Mouse (Mus musculus) heart, adult 2 months (tissue): ENCODE measurements at regions not wholly inside any gene's neighbourhood (a gene's known extent, or its start where the extent isn't known, plus 50 kb on each side); places are given as distances from the start of the nearest gene placed in this dataset.

Source experiments
- DNase-seq, 2 experiments: peaks; one replicate each; pipeline ENCODE4 v3.0.0; 2021
- H3K27ac ChIP-seq: fragments of 200-600 bp; 2 replicates; pipeline ENCODE4 v1.8.1; 2022
- H3K27me3 ChIP-seq: fragments of 200-500 bp; 2 replicates; pipeline ENCODE4 v1.6.1; 2012; ENCODE audit warnings: mild to moderate bottlenecking, low read length, inconsistent platforms, mixed read lengths; ENCODE audit not compliant: control insufficient read depth, insufficient read depth
- H3K36me3 ChIP-seq: fragments of 200-500 bp; 2 replicates; pipeline ENCODE4 v1.6.1; 2012; ENCODE audit warnings: low read length, inconsistent platforms; ENCODE audit not compliant: control insufficient read depth, insufficient read depth
- H3K4me1 ChIP-seq: fragments of 200-500 bp; 2 replicates; pipeline ENCODE4 v1.6.1; 2011; ENCODE audit warnings: low read length; ENCODE audit not compliant: control insufficient read depth, insufficient read depth
- H3K4me3 ChIP-seq: fragments of 200-600 bp; 2 replicates; pipeline ENCODE4 v1.8.1; 2022
- H3K79me2 ChIP-seq: fragments of 200-500 bp; replicated peaks from 2 replicates; pipeline ENCODE4 v1.6.1; 2012; ENCODE audit warnings: mild to moderate bottlenecking, inconsistent platforms, low read length, moderate library complexity, mixed read lengths; ENCODE audit not compliant: control insufficient read depth, insufficient read depth
- H3K9ac ChIP-seq: fragments of 200-500 bp; 2 replicates; pipeline ENCODE4 v1.6.1; 2012; ENCODE audit warnings: low read depth, mild to moderate bottlenecking, control low read depth, inconsistent platforms, low read length, mixed read lengths
- CTCF ChIP-seq: fragments of 200-600 bp; IDR thresholded peaks from 2 replicates; pipeline ENCODE4 v1.8.1; 2022; ENCODE audit warnings: antibody characterized with exemption, mild to moderate bottlenecking, moderate library complexity
- EP300 ChIP-seq: fragments of 200-500 bp; IDR thresholded peaks from 2 replicates; pipeline ENCODE4 v1.6.1; 2011; ENCODE audit warnings: low read depth, low read length, control low read depth; ENCODE audit not compliant: insufficient read depth
- POLR2A ChIP-seq: fragments of 200-500 bp; IDR thresholded peaks from 2 replicates; pipeline ENCODE4 v1.6.1; 2011; ENCODE audit warnings: mild to moderate bottlenecking, low read depth, low read length, control low read depth; ENCODE audit not compliant: insufficient read depth
- WGBS: fragments of 180-500 bp; shearing (Covaris S2); methylation state at CpG from one replicate; pipeline ENCODE4 v1.1.7; 2018; 5-methylcytosine and 5-hydroxymethylcytosine counted together
- intact Hi-C: fragments of 180-260 bp; cut with DNase I; formaldehyde crosslinking; loops from one replicate; pipeline ENCODE4 v1.15.1; 2025

DNA sequence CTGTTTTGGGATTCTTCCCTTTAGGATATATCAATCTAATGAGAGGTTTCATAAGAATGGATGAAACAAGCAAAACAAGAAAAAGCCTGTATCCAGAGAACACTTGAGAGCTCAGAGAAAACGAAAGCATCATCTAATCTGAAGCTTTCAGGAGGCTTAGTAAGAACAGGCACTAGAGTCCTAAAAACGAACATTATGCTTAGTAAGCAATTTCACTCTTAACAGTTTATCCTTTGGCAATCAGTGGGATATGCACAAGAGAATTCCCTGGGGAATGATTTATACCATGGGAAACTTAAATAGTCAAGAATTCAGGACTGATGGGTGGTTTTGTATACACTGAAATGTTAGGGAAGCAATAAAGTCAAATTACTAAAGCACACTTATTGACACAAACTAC lies 521.5 kb upstream of the Clint1 start:
- no peaks in the 10 kb centered on the region for H3K79me2 ChIP-seq
- DNase-seq, result no peak
- no peaks in the 10 kb centered on the region for H3K36me3 ChIP-seq
- 66% methylated on average over 2 of the region's 2 CpGs for WGBS
- H3K4me1 ChIP-seq, result no peaks in the 10 kb centered on the region
- TF ChIP-seq EP300, result no peak
- TF ChIP-seq POLR2A, result no peak
- no peak for TF ChIP-seq CTCF
- no peak overlapping the region for H3K4me3 ChIP-seq
- intact Hi-C loops, result no loop called here
- H3K9ac ChIP-seq, result no peak overlapping the region
- no peak overlapping the region for H3K27ac ChIP-seq
- no peaks in the 10 kb centered on the region for H3K27me3 ChIP-seq

DNA sequence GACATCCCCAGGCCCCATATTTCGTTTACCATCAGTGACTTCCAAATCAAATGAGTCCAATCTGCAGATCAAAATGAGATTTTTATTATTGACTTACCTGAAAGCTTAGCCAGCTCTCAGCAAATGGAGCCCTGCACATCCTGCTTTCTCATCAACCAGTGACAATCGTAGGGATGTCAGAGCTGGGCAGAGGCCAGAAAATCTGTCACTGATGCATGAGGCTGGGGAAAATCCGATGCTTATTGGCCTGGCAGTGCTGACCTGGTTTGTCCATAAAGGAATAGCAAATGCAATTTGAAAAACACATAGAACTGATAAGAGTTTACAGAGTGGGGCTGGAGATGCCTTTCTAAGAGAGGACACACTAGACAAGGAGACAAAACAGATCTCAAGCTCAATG lies 518.1 kb upstream of the Clint1 start:
- intact Hi-C loops, result no loop called here
- 52% methylated on average over 3 of the region's 3 CpGs for WGBS
- Histone ChIP-seq H3K79me2 (no peaks in the 10 kb centered on the region), H3K27ac (no peak overlapping the region), H3K36me3 (no peaks in the 10 kb centered on the region), H3K27me3 (no peaks in the 10 kb centered on the region), H3K9ac (no peak overlapping the region), H3K4me1 (no peaks in the 10 kb centered on the region), H3K4me3 (no peak overlapping the region)
- TF ChIP-seq EP300, result no peak
- TF ChIP-seq POLR2A, result no peak
- no peak for TF ChIP-seq CTCF
- no peak for DNase-seq

DNA sequence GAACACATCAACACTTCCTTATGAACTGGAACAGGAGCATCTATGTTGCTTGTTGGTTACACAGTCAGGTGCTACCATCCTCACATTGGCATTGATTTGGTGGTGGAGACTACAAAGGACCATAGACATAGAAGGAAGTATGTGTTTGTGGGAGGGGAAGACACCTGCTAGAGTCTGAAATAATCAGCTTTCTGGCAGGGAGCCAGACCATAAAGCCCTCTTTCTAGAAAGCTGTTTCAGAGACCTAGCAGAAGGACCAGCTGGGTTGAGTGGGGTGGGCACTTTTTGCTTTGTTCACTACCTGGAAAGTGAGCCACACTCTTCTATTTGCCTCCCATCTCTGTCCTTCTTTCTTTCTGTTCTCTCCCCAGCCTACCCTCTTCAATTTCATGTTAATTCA lies 502.5 kb upstream of the Clint1 start:
- no peak overlapping the region for H3K27ac ChIP-seq
- TF ChIP-seq POLR2A (no peak), CTCF (no peak), EP300 (no peak)
- H3K4me1 ChIP-seq, result no peaks in the 10 kb centered on the region
- no peaks in the 10 kb centered on the region for H3K36me3 ChIP-seq
- intact Hi-C loops, result no loop called here
- no peaks in the 10 kb centered on the region for H3K27me3 ChIP-seq
- H3K79me2 ChIP-seq, result no peaks in the 10 kb centered on the region
- no peak for DNase-seq
- no peak overlapping the region for H3K4me3 ChIP-seq
- no peak overlapping the region for H3K9ac ChIP-seq

DNA sequence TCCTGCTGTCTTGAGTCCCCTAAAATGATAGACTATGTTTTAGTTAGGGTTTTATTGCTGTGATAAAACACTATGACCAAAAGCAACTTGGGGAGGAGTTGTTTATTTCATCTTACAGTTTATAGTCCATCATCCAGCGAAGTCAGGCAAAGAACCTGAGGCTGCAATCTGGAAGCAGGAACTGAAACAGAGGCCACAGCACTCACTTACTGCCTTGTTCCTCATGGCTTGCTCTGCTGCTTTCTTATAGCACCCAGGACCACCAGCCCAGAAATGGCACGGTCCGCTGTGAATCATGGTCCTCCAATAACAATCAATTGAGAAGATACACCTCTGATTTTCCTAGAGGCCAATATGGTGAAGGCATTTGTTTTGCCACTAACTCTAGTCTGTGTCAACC lies 486.5 kb upstream of the Clint1 start:
- intact Hi-C loops, result no loop called here
- H3K4me3 ChIP-seq, result no peak overlapping the region
- no peak overlapping the region for H3K9ac ChIP-seq
- no peak overlapping the region for H3K27ac ChIP-seq
- no peaks in the 10 kb centered on the region for H3K4me1 ChIP-seq
- DNase-seq, result no peak
- no peaks in the 10 kb centered on the region for H3K36me3 ChIP-seq
- no peak for TF ChIP-seq EP300
- TF ChIP-seq CTCF, result no peak
- no peak for TF ChIP-seq POLR2A
- H3K27me3 ChIP-seq, result no peaks in the 10 kb centered on the region
- 89% methylated on average over 3 of the region's 3 CpGs for WGBS
- H3K79me2 ChIP-seq, result no peaks in the 10 kb centered on the region

DNA sequence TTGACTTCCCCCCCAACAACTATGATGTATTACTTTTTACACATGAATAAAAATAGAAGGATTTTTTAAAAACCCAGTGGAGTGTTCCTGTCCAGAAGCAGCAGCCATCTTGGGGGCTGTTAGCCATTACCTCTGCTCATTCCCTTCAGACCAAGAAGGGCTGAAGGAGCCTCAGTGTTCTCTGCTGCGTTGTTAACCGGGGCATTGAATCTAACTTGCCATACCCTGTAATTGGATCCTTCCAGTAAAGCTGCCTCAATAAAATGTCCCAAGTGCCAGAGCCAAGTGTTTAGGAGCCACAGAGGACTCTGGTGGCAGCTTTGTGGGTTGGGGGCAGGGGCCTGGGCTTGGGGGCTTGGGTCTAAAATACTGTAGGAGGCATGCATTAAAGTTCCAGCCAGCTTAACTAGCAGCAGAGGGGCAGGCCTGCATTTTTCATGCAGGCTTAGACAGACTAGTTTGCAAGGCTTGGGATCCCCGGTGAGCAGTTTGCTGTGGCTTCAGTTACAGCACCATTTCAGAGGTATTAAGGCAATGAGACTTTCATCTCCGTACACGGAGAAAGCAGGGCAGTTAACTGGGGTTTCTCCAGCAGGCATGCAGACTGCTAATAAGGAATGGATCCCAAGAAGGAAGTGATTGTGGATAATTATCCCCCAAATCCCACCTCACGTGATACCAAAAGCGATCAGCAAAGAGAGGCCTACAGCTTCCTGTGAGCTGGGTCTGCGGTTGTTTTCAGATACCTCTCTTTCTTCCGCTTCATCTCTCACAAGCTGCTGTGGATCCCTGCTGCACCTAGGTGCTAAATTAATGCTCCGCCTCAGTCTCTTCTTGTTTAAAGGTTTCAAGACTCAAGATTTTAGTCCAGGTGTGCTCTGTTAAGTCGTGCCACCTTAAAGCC lies 462.4 kb upstream of the Clint1 start:
- Histone ChIP-seq H3K27ac (no peak overlapping the region), H3K4me1 (no peaks in the 10 kb centered on the region), H3K79me2 (no peaks in the 10 kb centered on the region), H3K9ac (no peak overlapping the region), H3K27me3 (no peaks in the 10 kb centered on the region), H3K4me3 (no peak overlapping the region), H3K36me3 (no peaks in the 10 kb centered on the region)
- no peak for DNase-seq
- intact Hi-C loops, result no loop called here
- TF ChIP-seq EP300 (no peak), CTCF (no peak), POLR2A (no peak)
- WGBS, result 76% methylated on average over 11 of the region's 11 CpGs

DNA sequence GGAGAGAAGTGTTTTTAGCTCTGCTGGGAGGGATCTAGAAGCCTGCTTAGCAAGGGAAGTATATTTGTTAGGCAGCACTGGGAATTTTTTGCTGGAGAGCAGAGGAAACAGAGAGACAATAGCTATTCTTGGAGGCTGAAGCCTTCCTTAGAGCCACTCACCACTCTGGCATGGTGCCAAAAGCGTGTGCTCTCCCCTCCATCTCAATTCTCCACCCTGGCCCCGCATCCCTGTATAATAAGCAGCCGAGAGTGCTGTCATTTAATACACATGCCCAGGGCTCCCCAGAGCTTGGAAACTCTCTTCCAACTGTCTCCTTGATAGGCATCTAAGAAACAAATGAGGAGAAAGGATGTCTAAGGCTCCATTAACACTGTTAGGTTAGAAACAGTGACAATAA lies 455.8 kb upstream of the Clint1 start:
- H3K27me3 ChIP-seq, result no peaks in the 10 kb centered on the region
- intact Hi-C loops, result no loop called here
- no peak overlapping the region for H3K4me3 ChIP-seq
- H3K36me3 ChIP-seq, result no peaks in the 10 kb centered on the region
- no peak overlapping the region for H3K9ac ChIP-seq
- H3K27ac ChIP-seq, result no peak overlapping the region
- no peaks in the 10 kb centered on the region for H3K79me2 ChIP-seq
- H3K4me1 ChIP-seq, result no peaks in the 10 kb centered on the region; the same call in 1 of the 2 replicates
- DNase-seq, result no peak
- no peak for TF ChIP-seq EP300
- no peak for TF ChIP-seq CTCF
- TF ChIP-seq POLR2A, result no peak
- 11% methylated on average over 3 of the region's 3 CpGs for WGBS
